Mouse (Mus musculus): ENCODE data around the gene Ccdc60.

Ccdc60 gene

GRCm38 (mm10) chr5:116271511-116272227 is 17.1 kb downstream of the Ccdc60 start:
- in situ Hi-C loops (cut with MboI, MseI) = no loop called here

GRCm38 (mm10) chr5:116269212-116270145 is 19.3 kb downstream of the Ccdc60 start:
- in situ Hi-C loops (cut with MboI, MseI) = no loop called here

GRCm38 (mm10) chr5:116262689-116263088 is 26.1 kb downstream of the Ccdc60 start:
- in situ Hi-C loops (cut with MboI, MseI) = no loop called here

- in situ Hi-C loops (cut with MboI, MseI) = no loop called here
Observed at GRCm38 (mm10) chr5:116261944-116262343, 26.8 kb downstream of the Ccdc60 start.

- in situ Hi-C loops (cut with MboI, MseI) = no loop called here
Observed at GRCm38 (mm10) chr5:116260356-116260755, 28.4 kb downstream of the Ccdc60 start.

- in situ Hi-C loops (cut with MboI, MseI) = no loop called here
Observed at GRCm38 (mm10) chr5:116258321-116258860, 30.4 kb downstream of the Ccdc60 start.

- in situ Hi-C loops (cut with MboI, MseI) = no loop called here
Observed at GRCm38 (mm10) chr5:116253914-116254313, 34.9 kb downstream of the Ccdc60 start.

- in situ Hi-C loops (cut with MboI, MseI) = no loop called here
Observed at GRCm38 (mm10) chr5:116252186-116252585, 36.6 kb downstream of the Ccdc60 start.

- in situ Hi-C loops (cut with MboI, MseI) = no loop called here
Observed at GRCm38 (mm10) chr5:116246642-116247041, 42.1 kb downstream of the Ccdc60 start.

GRCm38 (mm10) chr5:116244476-116244875 is 44.3 kb downstream of the Ccdc60 start:
- in situ Hi-C loops (cut with MboI, MseI) = no loop called here

GRCm38 (mm10) chr5:116243622-116244021 is 45.2 kb downstream of the Ccdc60 start:
- in situ Hi-C loops (cut with MboI, MseI) = no loop called here

- in situ Hi-C loops (cut with MboI, MseI) = loop anchor here (5.0 kb wide), 1 partner anchor 240 kb away; no protein-coding TSS in a partner anchor
Observed at GRCm38 (mm10) chr5:116231841-116232643, 56.7 kb downstream of the Ccdc60 start.

GRCm38 (mm10) chr5:116228414-116228813 is 60.4 kb downstream of the Ccdc60 start:
- in situ Hi-C loops (cut with MboI, MseI) = no loop called here

GRCm38 (mm10) chr5:116224023-116224422 is 64.8 kb downstream of the Ccdc60 start:
- in situ Hi-C loops (cut with MboI, MseI) = no loop called here

- in situ Hi-C loops (cut with MboI, MseI) = no loop called here
Observed at GRCm38 (mm10) chr5:116221916-116222315, 66.9 kb downstream of the Ccdc60 start.

- in situ Hi-C loops (cut with MboI, MseI) = loop anchor here (10.0 kb wide), 1 partner anchor 184 kb away; no protein-coding TSS in a partner anchor
Observed at GRCm38 (mm10) chr5:116219288-116219687, 69.5 kb downstream of the Ccdc60 start.

GRCm38 (mm10) chr5:116212706-116213105 is 76.1 kb downstream of the Ccdc60 start:
- in situ Hi-C loops (cut with MboI, MseI) = loop anchor here (10.0 kb wide), 1 partner anchor 178 kb away; no protein-coding TSS in a partner anchor

- in situ Hi-C loops (cut with MboI, MseI) = loop anchor here (10.0 kb wide), 1 partner anchor 175 kb away; no protein-coding TSS in a partner anchor
Observed at GRCm38 (mm10) chr5:116209378-116210091, 79.2 kb downstream of the Ccdc60 start.

- in situ Hi-C loops (cut with MboI, MseI) = no loop called here
Observed at GRCm38 (mm10) chr5:116208741-116209368, 79.9 kb downstream of the Ccdc60 start.

GRCm38 (mm10) chr5:116202692-116203091 is 86.1 kb downstream of the Ccdc60 start:
- in situ Hi-C loops (cut with MboI, MseI) = no loop called here

Measured in regulatory T cell (primary cell).